Mouse (Mus musculus): ENCODE data around the gene Canx. TPM values are rescaled to one million over a fixed set of nuclear protein-coding genes. Genes with fewer than 3 reads are reported as not detected.
"Not testable (repeated sequence)": the region's sequence is repeated elsewhere in the genome, so short reads cannot be mapped to it uniquely, and the experiment has no call there.

The Canx gene
- total RNA-seq, 2 experiments from 2014 or later: 322 to 335 TPM

GRCm38 (mm10) chr11:50329378-50329777, 3.9 kb upstream of the Canx start:
- DNase-seq: no peak

GRCm38 (mm10) chr11:50328075-50328625, 2.7 kb upstream of the Canx start:
- DNase-seq: no peak

GRCm38 (mm10) chr11:50326302-50326966, 961 bp upstream of the Canx start:
- DNase-seq: no peak

- DNase-seq: no peak
Measured at GRCm38 (mm10) chr11:50324751-50325471, 562 bp downstream of the Canx start.

- no peak for DNase-seq
Measured at GRCm38 (mm10) chr11:50323843-50324242, 1.6 kb downstream of the Canx start.

GRCm38 (mm10) chr11:50322345-50322744, 3.1 kb downstream of the Canx start:
- DNase-seq: no peak

- DNase-seq: no peak
Measured at GRCm38 (mm10) chr11:50321239-50321638, 4.2 kb downstream of the Canx start.

GRCm38 (mm10) chr11:50319343-50319742, 6.1 kb downstream of the Canx start:
- DNase-seq: not testable (repeated sequence)

GRCm38 (mm10) chr11:50312803-50313202, 12.7 kb downstream of the Canx start:
- no peak for DNase-seq

GRCm38 (mm10) chr11:50303406-50303805, 22.1 kb downstream of the Canx start:
- DNase-seq: no peak

GRCm38 (mm10) chr11:50292190-50292855, 33.1 kb downstream of the Canx start, which contains the start of gene Maml1:
Maml1 (minus strand) TSS chr11:50292311.
- peak; percentile 98 for DNase-seq

GRCm38 (mm10) chr11:50291321-50292165, 33.9 kb downstream of the Canx start:
- DNase-seq: peak; percentile 60

- DNase-seq: no peak
Measured at GRCm38 (mm10) chr11:50290486-50291225, 34.8 kb downstream of the Canx start.

- no peak for DNase-seq
Measured at GRCm38 (mm10) chr11:50286428-50286827, 39.0 kb downstream of the Canx start.

GRCm38 (mm10) chr11:50285696-50286095, 39.8 kb downstream of the Canx start:
- no peak for DNase-seq

- DNase-seq: no peak
Measured at GRCm38 (mm10) chr11:50285263-50285662, 40.2 kb downstream of the Canx start.

- DNase-seq: no peak
Measured at GRCm38 (mm10) chr11:50280053-50280452, 45.4 kb downstream of the Canx start.

GRCm38 (mm10) chr11:50279005-50279404, 46.5 kb downstream of the Canx start:
- no peak for DNase-seq

GRCm38 (mm10) chr11:50277706-50278105, 47.8 kb downstream of the Canx start:
- DNase-seq: no peak

GRCm38 (mm10) chr11:50277025-50277424, 48.4 kb downstream of the Canx start:
- no peak for DNase-seq

- DNase-seq: no peak
Measured at GRCm38 (mm10) chr11:50275568-50276151, 49.8 kb downstream of the Canx start.
